Mouse (Mus musculus): ENCODE data around the gene Stag2.

DNA sequence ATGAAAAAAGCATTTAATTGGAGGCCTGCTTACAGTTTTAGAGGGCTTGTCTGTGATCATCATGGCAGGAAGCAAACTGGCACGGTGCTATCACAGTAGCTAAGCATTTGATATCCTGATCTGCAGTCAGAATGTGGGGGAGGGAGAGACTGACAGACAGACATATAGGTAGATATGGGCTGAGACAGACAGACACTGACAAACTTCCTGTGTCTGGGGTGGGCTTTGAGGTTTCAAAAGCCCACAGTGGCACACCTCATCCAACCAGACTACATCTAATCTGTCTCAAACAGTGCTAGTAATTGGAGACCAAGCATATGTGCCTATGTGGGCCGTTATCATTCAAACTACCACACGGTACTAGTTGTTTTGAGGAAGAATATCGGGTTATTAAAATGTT is 53.4 kb downstream of the Stag2 start:
- TF ChIP-seq CTCF (IDR thresholded peaks at IDR 0.05; ENCODE audit: low read depth) (no peak), EP300 (IDR thresholded peaks at IDR 0.05; ENCODE audit: low read depth) (no peak)
